In genomic region chr2:130398091-130398490, GRCm38 (mm10) we compare ENCODE assay signal across 8 mouse cellular contexts. TPM values are rescaled to one million over a fixed set of nuclear protein-coding genes. Genes with fewer than 3 reads are reported as not detected.
A peak's percentile ranks its signal among the peaks of the same experiment; 100 is the strongest.
DNase-seq lines count a peak whose midpoint lies in the region; ATAC-seq and TF ChIP-seq lines count a peak whose summit lies in the region.

No protein-coding gene starts in this region.

- DNase-seq in cerebellum, adult 2 months: no peak
- DNase-seq in cerebellum, adult 11 months: no peak
- DNase-seq in hindbrain, postnatal 0 days (ENCODE audit: low spot score): no peak
- no peak for DNase-seq in spleen, postnatal 36 days (ENCODE audit: low spot score in 2 of 2)
- no peak for DNase-seq in spleen, postnatal 10 days (ENCODE audit: low spot score in 2 of 2)

- TF ChIP-seq CTCF in cerebellum, adult 2 months (IDR thresholded peaks at IDR 0.05; ENCODE audit: borderline replicate concordance, insufficient read depth, low read depth, low read length): no peak
- no peak for TF ChIP-seq CTCF in E14TG2a.4 (conservative IDR thresholded peaks at IDR 0.05; ENCODE audit: low read length)
- no peak for TF ChIP-seq CTCF in hindbrain, postnatal 0 days (IDR thresholded peaks at IDR 0.05; ENCODE audit: low read depth)

- peaks cover 27% of the 10 kb centered on the region for H3K36me3 ChIP-seq in E14TG2a.4 (ENCODE audit: insufficient read depth, low read length)
- peaks cover 5% of the 10 kb centered on the region; the same call in 1 of the 2 replicates for H3K36me3 ChIP-seq in hindbrain, postnatal 0 days (ENCODE audit: insufficient read depth, low read length)

- H3K4me3 ChIP-seq in cerebellum, adult 2 months (replicated peaks; ENCODE audit: insufficient read depth, low read depth, low read length): peak overlapping the region; percentile 18
- H3K4me3 ChIP-seq in E14TG2a.4 (replicated peaks; ENCODE audit: low read length): peak overlapping the region; percentile 62
- H3K4me3 ChIP-seq in hindbrain, postnatal 0 days (ENCODE audit: low read length): peak overlapping the region; percentile 52

- peak overlapping the region; percentile 94 for H3K4me2 ChIP-seq in hindbrain, postnatal 0 days (ENCODE audit: low read depth, low read length)

- no peak for TF ChIP-seq POLR2A in cerebellum, adult 2 months (IDR thresholded peaks at IDR 0.05; ENCODE audit: borderline replicate concordance, insufficient read depth, low read length)

- WGBS in cerebellum, adult 2 months: 22% methylated on average over 14 of the region's 14 CpGs
- 21% methylated on average over 14 of the region's 14 CpGs for WGBS in hindbrain, postnatal 0 days

- H3K27me3 ChIP-seq in cerebellum, adult 2 months (ENCODE audit: control insufficient read depth, insufficient read depth, low read length): no peaks in the 10 kb centered on the region; the same call in 1 of the 2 replicates
- peaks cover 37% of the 10 kb centered on the region for H3K27me3 ChIP-seq in E14TG2a.4 (ENCODE audit: insufficient read depth, low read length)
- no peaks in the 10 kb centered on the region for H3K27me3 ChIP-seq in hindbrain, postnatal 0 days (ENCODE audit: insufficient read depth, low read length)

- peaks cover 22% of the 10 kb centered on the region for H3K9me3 ChIP-seq in E14TG2a.4 (ENCODE audit: low read length)
- no peaks in the 10 kb centered on the region for H3K9me3 ChIP-seq in hindbrain, postnatal 0 days (ENCODE audit: low read length)

- no peak overlapping the region for H3K9ac ChIP-seq in hindbrain, postnatal 0 days (replicated peaks; ENCODE audit: low read length)

- H3K27ac ChIP-seq in cerebellum, adult 2 months (ENCODE audit: insufficient read depth, low read length): no peak overlapping the region
- no peak overlapping the region for H3K27ac ChIP-seq in hindbrain, postnatal 0 days

- ATAC-seq in granulocyte monocyte progenitor cell, adult 5-6 weeks (replicated peaks; ENCODE audit: poor library complexity, severe bottlenecking): peak; percentile 53
- ATAC-seq in hindbrain, postnatal 0 days: no peak
- peak; percentile 50 for ATAC-seq in megakaryocyte-erythroid progenitor cell, adult 5-6 weeks (replicated peaks; ENCODE audit: low FRiP score, low TSS enrichment, poor library complexity, severe bottlenecking)

- peaks cover 5% of the 10 kb centered on the region; the same call in 1 of the 2 replicates for H3K4me1 ChIP-seq in cerebellum, adult 2 months (ENCODE audit: control insufficient read depth, insufficient read depth, low read length)
- peaks cover 31% of the 10 kb centered on the region for H3K4me1 ChIP-seq in E14TG2a.4 (replicated peaks; ENCODE audit: low read depth, low read length)
- peaks cover 3% of the 10 kb centered on the region; the same call in 1 of the 2 replicates for H3K4me1 ChIP-seq in hindbrain, postnatal 0 days (ENCODE audit: insufficient read depth, low read length)

RNA-seq across cellular contexts. Expression of gene Cpxm1, which starts 0.7 kb away (rescaled TPM):
- 7.7 and 8.0 TPM in 2 replicates for polyA plus RNA-seq in cerebellum, adult 2 months (2012; rRNA removed)
- total RNA-seq in granulocyte monocyte progenitor cell, adult 5-6 weeks (2014; fragmentation: Nextera tagmentation): 3.2 TPM in 1 of 2 replicates, not detected in the other
- total RNA-seq in granulocyte monocyte progenitor cell, adult 5-6 weeks (2017): 0.99 TPM in 1 of 2 replicates, not detected in the other
- 28.2 and 36.5 TPM in 2 replicates for total RNA-seq in hindbrain, postnatal 0 days (2014; rRNA removed)
- polyA plus RNA-seq in hindbrain, postnatal 0 days (2015; fragmentation: Nextera tagmentation; extraction: Ambion mirVana): 31.9 and 32.9 TPM in 2 replicates
- 0.30 and 3.3 TPM in 2 replicates for total RNA-seq in megakaryocyte-erythroid progenitor cell, adult 5-6 weeks (2014; fragmentation: Nextera tagmentation)
- 4.0 TPM in 1 of 2 replicates, not detected in the other for total RNA-seq in megakaryocyte-erythroid progenitor cell, adult 5-6 weeks (2017)

RNA-seq across cellular contexts. Expression of gene Gm28372, which starts 6.9 kb away (rescaled TPM):
- not detected in 2 replicates for polyA plus RNA-seq in cerebellum, adult 2 months (2012; rRNA removed)
- total RNA-seq in granulocyte monocyte progenitor cell, adult 5-6 weeks (2014; fragmentation: Nextera tagmentation): not detected in 2 replicates
- total RNA-seq in granulocyte monocyte progenitor cell, adult 5-6 weeks (2017): not detected in 2 replicates
- not detected in 2 replicates for total RNA-seq in hindbrain, postnatal 0 days (2014; rRNA removed)
- 0.20 TPM in 2 replicates for polyA plus RNA-seq in hindbrain, postnatal 0 days (2015; fragmentation: Nextera tagmentation; extraction: Ambion mirVana)
- not detected in 2 replicates for total RNA-seq in megakaryocyte-erythroid progenitor cell, adult 5-6 weeks (2014; fragmentation: Nextera tagmentation)
- not detected in 2 replicates for total RNA-seq in megakaryocyte-erythroid progenitor cell, adult 5-6 weeks (2017)

RNA-seq across cellular contexts. Expression of gene 1700020A23Rik, which starts 7.0 kb away (rescaled TPM):
- not detected in 2 replicates for polyA plus RNA-seq in cerebellum, adult 2 months (2012; rRNA removed)
- total RNA-seq in granulocyte monocyte progenitor cell, adult 5-6 weeks (2014; fragmentation: Nextera tagmentation): not detected in 2 replicates
- total RNA-seq in granulocyte monocyte progenitor cell, adult 5-6 weeks (2017): not detected in 2 replicates
- total RNA-seq in hindbrain, postnatal 0 days (2014; rRNA removed): not detected in 2 replicates
- 0.49 TPM in 1 of 2 replicates, not detected in the other for polyA plus RNA-seq in hindbrain, postnatal 0 days (2015; fragmentation: Nextera tagmentation; extraction: Ambion mirVana)
- total RNA-seq in megakaryocyte-erythroid progenitor cell, adult 5-6 weeks (2014; fragmentation: Nextera tagmentation): not detected in 2 replicates
- not detected in 2 replicates for total RNA-seq in megakaryocyte-erythroid progenitor cell, adult 5-6 weeks (2017)

RNA-seq across cellular contexts. Expression of gene Tmem239, which starts 8.2 kb away (rescaled TPM):
- polyA plus RNA-seq in cerebellum, adult 2 months (2012; rRNA removed): not detected in 2 replicates
- not detected in 2 replicates for total RNA-seq in granulocyte monocyte progenitor cell, adult 5-6 weeks (2014; fragmentation: Nextera tagmentation)
- total RNA-seq in granulocyte monocyte progenitor cell, adult 5-6 weeks (2017): not detected in 2 replicates
- not detected in 2 replicates for total RNA-seq in hindbrain, postnatal 0 days (2014; rRNA removed)
- not detected in 2 replicates for polyA plus RNA-seq in hindbrain, postnatal 0 days (2015; fragmentation: Nextera tagmentation; extraction: Ambion mirVana)
- not detected in 2 replicates for total RNA-seq in megakaryocyte-erythroid progenitor cell, adult 5-6 weeks (2014; fragmentation: Nextera tagmentation)
- total RNA-seq in megakaryocyte-erythroid progenitor cell, adult 5-6 weeks (2017): not detected in 2 replicates

RNA-seq across cellular contexts. Expression of gene Vps16, which starts 26.0 kb away (rescaled TPM):
- 120 and 128 TPM in 2 replicates for polyA plus RNA-seq in cerebellum, adult 2 months (2012; rRNA removed)
- total RNA-seq in granulocyte monocyte progenitor cell, adult 5-6 weeks (2014; fragmentation: Nextera tagmentation): 128 and 155 TPM in 2 replicates
- 129 and 167 TPM in 2 replicates for total RNA-seq in granulocyte monocyte progenitor cell, adult 5-6 weeks (2017)
- total RNA-seq in hindbrain, postnatal 0 days (2014; rRNA removed): 50.4 and 63.3 TPM in 2 replicates
- 89.5 and 94.0 TPM in 2 replicates for polyA plus RNA-seq in hindbrain, postnatal 0 days (2015; fragmentation: Nextera tagmentation; extraction: Ambion mirVana)
- 150 and 199 TPM in 2 replicates for total RNA-seq in megakaryocyte-erythroid progenitor cell, adult 5-6 weeks (2014; fragmentation: Nextera tagmentation)
- total RNA-seq in megakaryocyte-erythroid progenitor cell, adult 5-6 weeks (2017): 123 and 151 TPM in 2 replicates
